ENCODE assay signal across 22 mouse cellular contexts in genomic region chr10:82818661-82819060, GRCm38 (mm10). TPM values are rescaled to one million over a fixed set of nuclear protein-coding genes. Genes with fewer than 3 reads are reported as not detected.
"Had no signal": no experiment of that assay in that cellular context is flagged by ENCODE, and none has a peak within 500 bp of the region (broad histone marks: within the 10 kb centered on the region; RNA-seq: fewer than 3 reads in every experiment).

No protein-coding gene starts in this region.

- H3K4me2 ChIP-seq: liver, embryonic 11.5 days; liver, embryonic 13.5 days; liver, embryonic 15.5 days; lung, embryonic 15.5 days; midbrain, embryonic 11.5 days; neural tube, embryonic 13.5 days; neural tube, embryonic 15.5 days; stomach, embryonic 15.5 days had no signal

- H3K4me1 ChIP-seq: lung, embryonic 15.5 days had no signal

- DNase-seq: liver, embryonic 13.5 days; liver, postnatal 0 days; lung, adult 2 months; lung, postnatal 14 days; lung, postnatal 36 days; midbrain, embryonic 14.5 days; right cerebral cortex, adult 18-20 months; right cerebral cortex, postnatal 25 days; right cerebral cortex, postnatal 4 days had no signal

- H3K9me3 ChIP-seq: liver, embryonic 13.5 days; liver, embryonic 15.5 days; lung, embryonic 15.5 days; megakaryocyte, embryonic 14.5 days; neural tube, embryonic 13.5 days; neural tube, embryonic 15.5 days; stomach, embryonic 15.5 days had no signal

- ATAC-seq: liver, postnatal 0 days; lung, postnatal 0 days; midbrain, embryonic 16.5 days had no signal

- H3K27ac ChIP-seq: liver, embryonic 13.5 days; liver, embryonic 15.5 days; lung, embryonic 15.5 days; macrophage; neural tube, embryonic 13.5 days; neural tube, embryonic 15.5 days; stomach, embryonic 15.5 days; stomach, postnatal 0 days had no signal

- H3K27me3 ChIP-seq: liver, embryonic 13.5 days; liver, embryonic 15.5 days; lung, embryonic 15.5 days; megakaryocyte, embryonic 14.5 days; neural tube, embryonic 13.5 days; neural tube, embryonic 15.5 days; stomach, embryonic 15.5 days had no signal

- H3K36me3 ChIP-seq: liver, embryonic 13.5 days; liver, embryonic 15.5 days; lung, embryonic 15.5 days; neural tube, embryonic 13.5 days; neural tube, embryonic 15.5 days; stomach, embryonic 15.5 days had no signal

- H3K4me3 ChIP-seq: liver, embryonic 13.5 days; liver, embryonic 15.5 days; lung, embryonic 15.5 days; megakaryocyte, embryonic 14.5 days; myocyte; neural tube, embryonic 13.5 days; neural tube, embryonic 15.5 days; stomach, embryonic 15.5 days had no signal

- H3K9ac ChIP-seq: liver, embryonic 13.5 days; liver, embryonic 15.5 days; liver, postnatal 0 days; lung, embryonic 15.5 days; neural tube, embryonic 13.5 days; neural tube, embryonic 15.5 days; stomach, embryonic 15.5 days had no signal

RNA-seq across cellular contexts. Expression of gene Eid3, which starts 47.8 kb away (rescaled TPM):
- polyA plus RNA-seq: liver, postnatal 0 days; lung, postnatal 0 days had no signal
